Mouse (Mus musculus) layer of hippocampus, postnatal 25 days (tissue): ENCODE data around the gene Txn1. TPM values are rescaled to one million over a fixed set of nuclear protein-coding genes. Genes with fewer than 3 reads are reported as not detected.
A peak's percentile ranks its signal among the peaks of the same experiment; 100 is the strongest.

Source experiments
- DNase-seq, 2 experiments: peaks; one replicate each; pipeline ENCODE4 v3.0.0; 2022; ENCODE audit warnings: mixed read lengths in 2 of 2, low spot score in 1 of 2; ENCODE audit errors: extremely low spot score in 1 of 2
- total RNA-seq, 2 experiments: library from RNA; stranded (reverse); gene quantifications; 2 replicates each; pipeline ENCODE4 v1.2.3; 2021

Txn1 gene
- total RNA-seq, 2 experiments from 2014 or later = 108 to 121 TPM

DNA sequence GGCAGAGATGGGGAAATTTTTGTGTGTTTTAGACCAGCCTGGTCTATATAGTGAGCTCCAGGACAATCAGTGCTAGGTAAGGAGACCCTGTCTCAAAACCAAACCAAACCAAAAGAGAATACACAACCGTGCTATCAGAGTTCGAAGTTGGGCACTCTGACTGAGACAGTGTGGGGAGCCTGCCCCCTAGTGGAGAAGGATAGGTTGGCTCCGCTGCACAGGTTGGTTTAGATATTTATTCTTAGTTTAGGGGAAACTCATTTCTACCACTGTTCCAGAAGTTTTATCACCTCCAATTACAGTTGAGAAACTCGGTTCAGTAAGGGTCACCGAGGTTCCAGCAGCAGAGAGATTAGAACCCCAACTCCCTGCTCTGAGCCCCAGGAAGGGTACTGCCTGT lies 52.0 kb downstream of the Txn1 start:
- DNase-seq = peak; percentile 35 to 78

DNA sequence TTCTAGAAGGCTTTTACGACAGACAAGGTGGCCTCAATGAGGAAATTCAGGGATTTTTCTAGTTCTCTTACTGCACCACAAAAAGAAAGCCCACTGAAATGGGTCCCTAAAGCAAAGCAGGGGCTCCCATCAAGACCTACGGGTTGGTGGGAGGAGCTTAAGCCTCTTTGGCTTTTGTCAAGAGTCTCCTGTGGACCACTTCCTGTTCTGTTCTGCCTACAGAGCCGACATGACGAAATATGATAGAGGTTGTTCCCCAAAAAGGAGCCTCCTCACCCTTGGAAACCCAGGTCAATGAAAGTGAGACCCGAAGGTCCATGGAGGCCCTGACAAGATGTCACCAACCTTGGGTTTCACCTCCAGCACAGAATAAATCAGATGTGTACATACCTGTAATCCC lies 53.6 kb downstream of the Txn1 start:
- no peak for DNase-seq

DNA sequence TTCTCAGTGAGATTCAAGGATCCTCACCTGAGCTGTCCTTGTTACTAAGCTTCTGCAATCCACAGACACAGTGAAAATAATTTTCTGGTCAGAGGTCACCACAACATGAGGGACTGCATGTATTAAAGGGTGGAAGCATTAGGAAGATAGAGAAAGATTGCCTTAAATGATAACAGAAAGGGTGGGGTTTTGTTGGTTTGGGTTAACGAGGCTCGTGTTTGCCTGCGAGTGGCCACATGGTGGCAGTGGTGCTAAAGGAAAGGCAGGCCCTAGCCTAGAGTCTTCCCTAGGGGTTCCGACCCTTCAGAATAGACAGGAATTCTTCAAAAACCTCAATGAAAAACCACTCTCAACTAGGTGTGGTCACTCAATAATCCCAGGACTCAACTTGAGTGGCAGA lies 55.0 kb downstream of the Txn1 start:
- peak; percentile 36 to 54 for DNase-seq

DNA sequence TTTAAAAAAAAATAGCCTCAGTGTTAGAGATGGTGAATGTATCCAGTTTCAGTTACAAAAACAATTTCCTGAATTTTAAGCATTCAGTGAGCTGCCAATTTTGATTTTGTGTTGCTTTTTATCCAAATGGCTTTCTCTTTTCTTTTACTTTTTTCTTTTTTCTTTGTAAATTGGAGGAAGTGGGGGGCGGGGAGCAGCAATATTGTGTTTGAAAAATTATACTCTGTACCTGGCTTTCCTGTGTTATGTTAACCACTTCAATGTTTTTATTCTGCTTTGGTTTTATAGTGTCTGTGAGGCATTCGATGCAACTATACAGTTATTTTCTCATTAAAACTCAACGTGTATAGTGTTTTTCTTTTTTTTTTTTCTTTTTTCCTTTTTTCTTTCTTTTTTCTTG lies 59.6 kb downstream of the Txn1 start:
- no peak for DNase-seq

DNA sequence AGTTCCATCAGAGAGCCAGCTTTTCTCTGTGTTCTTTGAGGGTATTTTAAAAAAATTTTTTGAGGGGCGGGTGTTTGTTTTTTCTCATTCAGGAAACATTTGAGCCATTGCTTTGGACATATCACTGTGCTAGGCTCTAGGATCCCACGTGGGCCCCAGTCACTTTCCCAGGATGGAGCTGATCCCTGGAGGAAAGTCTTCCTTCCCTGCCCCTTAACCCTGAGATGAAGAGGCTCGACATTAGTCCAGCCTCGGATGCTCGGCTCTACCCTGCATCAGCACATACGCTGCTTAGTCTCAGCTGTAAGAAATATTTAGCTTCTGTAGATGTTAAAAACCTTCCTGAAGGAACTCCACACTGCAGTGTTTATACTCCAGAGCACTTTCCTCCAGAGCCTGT lies 60.3 kb downstream of the Txn1 start:
- no peak for DNase-seq

DNA sequence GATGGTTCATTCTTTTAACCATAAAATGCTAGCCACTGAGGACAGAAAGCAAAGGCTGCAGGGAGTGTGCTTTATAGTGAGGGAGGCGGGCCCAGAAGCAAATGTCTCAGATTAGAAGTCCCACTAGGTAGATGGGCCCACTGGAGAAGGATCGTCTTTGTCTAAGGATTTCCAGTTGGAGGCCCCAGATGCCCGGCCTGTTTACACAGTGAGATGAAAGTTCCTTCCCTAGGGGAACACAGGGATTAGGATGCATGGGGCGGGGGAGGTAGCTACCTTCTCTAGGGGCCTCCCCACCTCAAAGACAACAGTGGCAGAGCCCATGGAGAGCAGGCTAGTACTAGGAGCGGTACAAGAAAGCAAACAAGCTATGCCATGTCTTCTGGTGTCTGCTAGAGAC lies 61.1 kb downstream of the Txn1 start:
- DNase-seq = no peak

Other genes starting within 250 kb of the Txn1 start
- gene Akap2, start 238.8 kb downstream of the Txn1 start, total RNA-seq = 10 to 100 TPM; 42.3 to 42.5 TPM
- gene D630039A03Rik, start 40.1 kb downstream of the Txn1 start, total RNA-seq = under 1 TPM; 0.39 to 0.42 TPM
- gene Txndc8, start 52.7 kb upstream of the Txn1 start, total RNA-seq = not detected